Mouse (Mus musculus) heart, embryonic 11.5 days (tissue): ENCODE results near the gene Hcrtr1. TPM values are rescaled to one million over a fixed set of nuclear protein-coding genes. Genes with fewer than 3 reads are reported as not detected.
A peak's percentile ranks its signal among the peaks of the same experiment; 100 is the strongest.

Source experiments
- ATAC-seq: fragments of 200-750 bp; cut with Nextera tagmentation; replicated peaks from 2 replicates; pipeline ENCODE4 v1.8.0; 2017; ENCODE audit warnings: moderate library complexity; ENCODE audit not compliant: insufficient number of reproducible peaks, low FRiP score, low TSS enrichment
- H3K27ac ChIP-seq: fragments of 300-500 bp; sonication (generic); 2 replicates; pipeline ENCODE4 v1.5.1; 2014; ENCODE audit warnings: mild to moderate bottlenecking, low read depth, low read length
- H3K27me3 ChIP-seq: fragments of 300-500 bp; sonication (generic); 2 replicates; pipeline ENCODE4 v1.6.1; 2014; ENCODE audit warnings: mild to moderate bottlenecking, low read length, mixed read lengths; ENCODE audit not compliant: control insufficient read depth, insufficient read depth
- H3K36me3 ChIP-seq: fragments of 300-500 bp; sonication (generic); 2 replicates; pipeline ENCODE4 v1.6.1; 2014; ENCODE audit warnings: mild to moderate bottlenecking, low read length, moderate library complexity, mixed read lengths; ENCODE audit not compliant: control insufficient read depth, insufficient read depth
- H3K4me1 ChIP-seq: fragments of 300-500 bp; sonication (generic); 2 replicates; pipeline ENCODE4 v1.6.1; 2014; ENCODE audit warnings: low read length; ENCODE audit not compliant: control insufficient read depth, insufficient read depth
- H3K4me2 ChIP-seq: fragments of 300-500 bp; sonication (generic); 2 replicates; pipeline ENCODE4 v1.6.1; 2014; ENCODE audit warnings: mild to moderate bottlenecking, moderate library complexity
- H3K4me3 ChIP-seq: fragments of 300-500 bp; sonication (generic); 2 replicates; pipeline ENCODE4 v1.5.1; 2014; ENCODE audit warnings: low read depth, low read length
- H3K9ac ChIP-seq: fragments of 300-500 bp; sonication (generic); 2 replicates; pipeline ENCODE4 v1.6.1; 2014; ENCODE audit warnings: mild to moderate bottlenecking, low read depth, low read length, moderate library complexity
- H3K9me3 ChIP-seq: fragments of 300-500 bp; sonication (generic); replicated peaks from 2 replicates; pipeline ENCODE4 v1.6.1; 2016; ENCODE audit warnings: low read length; ENCODE audit not compliant: control insufficient read depth
- WGBS: fragments of 180-500 bp; shearing (Covaris S2); extraction: QIAGEN DNeasy Blood & Tissue Kit; methylation state at CpG from one replicate; pipeline ENCODE4 v1.1.7; 2014; ENCODE audit not compliant: insufficient replicate concordance; 5-methylcytosine and 5-hydroxymethylcytosine counted together
- polyA plus RNA-seq: library from polyadenylated mRNA; unstranded; fragments of >200 nt; fragmentation: Nextera tagmentation; extraction: Ambion mirVana; gene quantifications from 2 replicates; pipeline ENCODE4 v1.2.1, GENCODE M21; 2014

Gene Hcrtr1
- 0.07 and 0.20 TPM in 2 replicates for polyA plus RNA-seq

GRCm38 (mm10) chr4:130139214-130139492 is at the start of gene Hcrtr1:
Gene Hcrtr1, minus strand, starts transcription at chr4:130139359.
- H3K9ac ChIP-seq: 0 out of 2 replicates have a peak within 1 kb of the TSS, but pooled peaks have one; percentile 34
- no peak within 1 kb of the TSS for H3K27ac ChIP-seq
- H3K27me3 ChIP-seq: peaks cover 60% of the 10 kb centered on the region
- H3K4me1 ChIP-seq: peaks cover 6% of the 10 kb centered on the region; the same call in 1 of the 2 replicates
- peak within 1 kb of the TSS; percentile 47 for H3K4me3 ChIP-seq
- H3K4me2 ChIP-seq: peak within 1 kb of the TSS; percentile 81
- H3K9me3 ChIP-seq: no peaks in the 10 kb centered on the region
- ATAC-seq: no peak
- 2% methylated on average over 15 of the region's 15 CpGs for WGBS
- H3K36me3 ChIP-seq: no peaks in the 10 kb centered on the region

GRCm38 (mm10) chr4:130188806-130189297 is 49.7 kb upstream of the Hcrtr1 start:
- Histone ChIP-seq H3K4me3 (peak overlapping the region; percentile 22; the same call in 1 of the 2 replicates), H3K27ac (no peak overlapping the region), H3K36me3 (no peaks in the 10 kb centered on the region), H3K27me3 (peaks cover 2% of the 10 kb centered on the region), H3K4me1 (no peaks in the 10 kb centered on the region), H3K9ac (no peak overlapping the region), H3K9me3 (no peaks in the 10 kb centered on the region), H3K4me2 (peak overlapping the region; percentile 58)
- no peak for ATAC-seq
- WGBS: 2% methylated on average over 13 of the region's 13 CpGs

GRCm38 (mm10) chr4:130186891-130187290 is 47.7 kb upstream of the Hcrtr1 start:
- peaks cover 5% of the 10 kb centered on the region for H3K27me3 ChIP-seq
- no peaks in the 10 kb centered on the region for H3K9me3 ChIP-seq
- ATAC-seq: no peak
- H3K4me1 ChIP-seq: peaks cover 5% of the 10 kb centered on the region; the same call in 1 of the 2 replicates
- no peak overlapping the region for H3K9ac ChIP-seq
- H3K4me3 ChIP-seq: no peak overlapping the region
- no peak overlapping the region for H3K27ac ChIP-seq
- H3K36me3 ChIP-seq: no peaks in the 10 kb centered on the region
- no peak overlapping the region for H3K4me2 ChIP-seq
- WGBS: 60% methylated on average over 12 of the region's 12 CpGs

GRCm38 (mm10) chr4:130186450-130186849 is 47.3 kb upstream of the Hcrtr1 start:
- H3K4me1 ChIP-seq: peaks cover 9% of the 10 kb centered on the region; the same call in 1 of the 2 replicates
- no peak overlapping the region for H3K4me2 ChIP-seq
- 68% methylated on average over 9 of the region's 9 CpGs for WGBS
- H3K9me3 ChIP-seq: no peaks in the 10 kb centered on the region
- no peak overlapping the region for H3K27ac ChIP-seq
- no peak overlapping the region for H3K9ac ChIP-seq
- no peak overlapping the region for H3K4me3 ChIP-seq
- no peaks in the 10 kb centered on the region for H3K36me3 ChIP-seq
- ATAC-seq: no peak
- peaks cover 5% of the 10 kb centered on the region for H3K27me3 ChIP-seq

GRCm38 (mm10) chr4:130183879-130184278 is 44.7 kb upstream of the Hcrtr1 start:
- Histone ChIP-seq H3K4me2 (no peak overlapping the region), H3K9ac (no peak overlapping the region), H3K27ac (no peak overlapping the region), H3K4me1 (peaks cover 13% of the 10 kb centered on the region; the same call in 1 of the 2 replicates), H3K27me3 (peaks cover 7% of the 10 kb centered on the region), H3K9me3 (no peaks in the 10 kb centered on the region), H3K4me3 (no peak overlapping the region), H3K36me3 (no peaks in the 10 kb centered on the region)
- ATAC-seq: no peak
- WGBS: 79% methylated on average over 5 of the region's 5 CpGs

- WGBS: 68% methylated on average over 13 of the region's 13 CpGs
Measured at GRCm38 (mm10) chr4:130183023-130183422, 43.9 kb upstream of the Hcrtr1 start.

GRCm38 (mm10) chr4:130181886-130182285 is 42.7 kb upstream of the Hcrtr1 start:
- Histone ChIP-seq H3K4me1 (peaks cover 21% of the 10 kb centered on the region), H3K9ac (no peak overlapping the region), H3K27me3 (peaks cover 8% of the 10 kb centered on the region), H3K36me3 (no peaks in the 10 kb centered on the region), H3K9me3 (no peaks in the 10 kb centered on the region), H3K4me3 (no peak overlapping the region), H3K4me2 (no peak overlapping the region), H3K27ac (no peak overlapping the region)
- ATAC-seq: no peak
- WGBS: 34% methylated on average over 4 of the region's 4 CpGs

More at GRCm38 (mm10) chr4:130183023-130183422, 43.9 kb upstream of the Hcrtr1 start:
- Histone ChIP-seq H3K4me3 (no peak overlapping the region), H3K27me3 (peaks cover 8% of the 10 kb centered on the region), H3K9me3 (no peaks in the 10 kb centered on the region), H3K4me2 (no peak overlapping the region), H3K36me3 (no peaks in the 10 kb centered on the region), H3K27ac (no peak overlapping the region), H3K4me1 (peaks cover 13% of the 10 kb centered on the region; the same call in 1 of the 2 replicates), H3K9ac (no peak overlapping the region)
- ATAC-seq: no peak

GRCm38 (mm10) chr4:130180909-130181602 is 41.9 kb upstream of the Hcrtr1 start:
- no peak overlapping the region for H3K9ac ChIP-seq
- WGBS: 69% methylated on average over 7 of the region's 7 CpGs
- no peak overlapping the region for H3K4me2 ChIP-seq
- H3K36me3 ChIP-seq: no peaks in the 10 kb centered on the region
- peaks cover 8% of the 10 kb centered on the region for H3K27me3 ChIP-seq
- no peak for ATAC-seq
- H3K27ac ChIP-seq: no peak overlapping the region
- H3K4me3 ChIP-seq: no peak overlapping the region
- H3K4me1 ChIP-seq: peaks cover 27% of the 10 kb centered on the region
- H3K9me3 ChIP-seq: no peaks in the 10 kb centered on the region

- Histone ChIP-seq H3K27ac (no peak overlapping the region), H3K4me3 (no peak overlapping the region), H3K9me3 (no peaks in the 10 kb centered on the region), H3K4me1 (peaks cover 38% of the 10 kb centered on the region), H3K4me2 (no peak overlapping the region), H3K27me3 (peaks cover 8% of the 10 kb centered on the region), H3K9ac (no peak overlapping the region), H3K36me3 (no peaks in the 10 kb centered on the region)
- WGBS: 76% methylated on average over 3 of the region's 3 CpGs
- ATAC-seq: no peak
Measured at GRCm38 (mm10) chr4:130179876-130180275, 40.7 kb upstream of the Hcrtr1 start.
